Mouse (Mus musculus) liver, embryonic 16.5 days (tissue): ENCODE data around the gene Gm20708. TPM values are rescaled to one million over a fixed set of nuclear protein-coding genes. Genes with fewer than 3 reads are reported as not detected.

ENCODE experiments used
- ATAC-seq: fragments of 200-750 bp; cut with Nextera tagmentation; 2 replicates; pipeline ENCODE4 v1.8.0; 2017; ENCODE audit warnings: low read depth, mild to moderate bottlenecking, moderate number of reproducible peaks, moderate library complexity
- H3K27ac ChIP-seq: fragments of 300-500 bp; sonication (generic); 2 replicates; pipeline ENCODE4 v1.5.1; 2014; ENCODE audit warnings: mild to moderate bottlenecking, low read length
- H3K27me3 ChIP-seq: fragments of 300-500 bp; sonication (generic); 2 replicates; pipeline ENCODE4 v1.6.1; 2014; ENCODE audit warnings: low read depth, low read length, mixed read lengths; ENCODE audit not compliant: control insufficient read depth, insufficient read depth
- H3K36me3 ChIP-seq: fragments of 300-500 bp; sonication (generic); 2 replicates; pipeline ENCODE4 v1.6.1; 2014; ENCODE audit warnings: mild to moderate bottlenecking; ENCODE audit not compliant: control insufficient read depth, insufficient read depth
- H3K4me1 ChIP-seq: fragments of 300-500 bp; sonication (generic); 2 replicates; pipeline ENCODE4 v1.6.1; 2014; ENCODE audit warnings: low read depth, low read length, mixed read lengths; ENCODE audit not compliant: control insufficient read depth
- H3K4me2 ChIP-seq: fragments of 300-500 bp; sonication (generic); 2 replicates; pipeline ENCODE4 v1.6.1; 2014; ENCODE audit warnings: low read depth, low read length, mixed read lengths
- H3K4me3 ChIP-seq: fragments of 300-500 bp; sonication (generic); 2 replicates; pipeline ENCODE4 v1.5.1; 2014; ENCODE audit warnings: low read depth, mild to moderate bottlenecking, low read length
- H3K9ac ChIP-seq: fragments of 300-500 bp; sonication (generic); 2 replicates; pipeline ENCODE4 v1.6.1; 2014; ENCODE audit warnings: low read depth, low read length
- H3K9me3 ChIP-seq: fragments of 300-500 bp; sonication (generic); replicated peaks from 2 replicates; pipeline ENCODE4 v1.6.1; 2016; ENCODE audit warnings: low read length; ENCODE audit not compliant: control insufficient read depth
- WGBS: fragments of 180-500 bp; shearing (Covaris S2); extraction: QIAGEN DNeasy Blood & Tissue Kit; methylation state at CpG from one replicate; pipeline ENCODE4 v1.1.7; 2014; ENCODE audit not compliant: insufficient replicate concordance; 5-methylcytosine and 5-hydroxymethylcytosine counted together
- polyA plus RNA-seq: library from polyadenylated mRNA; unstranded; fragments of >200 nt; fragmentation: Nextera tagmentation; extraction: Ambion mirVana; gene quantifications from 2 replicates; pipeline ENCODE4 v1.2.1, GENCODE M21; 2015

Gm20708 gene
- polyA plus RNA-seq, 1 experiment from 2014 or later, result 0.38 TPM

DNA sequence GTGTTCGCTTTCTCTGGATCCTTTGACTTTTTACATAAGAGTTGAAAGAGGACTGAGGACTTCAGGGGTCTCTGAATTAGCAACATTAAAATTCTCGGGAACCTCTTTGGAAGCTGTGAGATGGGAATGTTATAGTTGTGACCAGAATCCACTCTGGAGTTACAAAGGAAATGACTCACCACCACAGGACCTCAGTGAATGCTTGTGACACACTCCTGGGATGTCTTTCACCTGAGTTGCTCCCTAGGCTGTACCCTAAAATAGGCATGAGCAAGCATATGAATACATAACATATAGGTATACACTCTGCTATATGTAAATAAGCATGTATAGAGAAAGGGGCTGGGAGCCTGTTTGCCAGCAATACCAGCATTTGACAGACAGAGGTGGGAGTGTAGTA is 34.0 kb downstream of the Gm20708 start:
- Histone ChIP-seq H3K27ac (peak overlapping the region; percentile 27; the same call in 1 of the 2 replicates), H3K36me3 (no peaks in the 10 kb centered on the region), H3K4me3 (no peak overlapping the region), H3K9me3 (no peaks in the 10 kb centered on the region), H3K27me3 (no peaks in the 10 kb centered on the region), H3K4me2 (no peak overlapping the region), H3K4me1 (peaks cover 58% of the 10 kb centered on the region), H3K9ac (no peak overlapping the region)
- WGBS, result 78% methylated on average over 2 of the region's 2 CpGs
- ATAC-seq, result no peak

DNA sequence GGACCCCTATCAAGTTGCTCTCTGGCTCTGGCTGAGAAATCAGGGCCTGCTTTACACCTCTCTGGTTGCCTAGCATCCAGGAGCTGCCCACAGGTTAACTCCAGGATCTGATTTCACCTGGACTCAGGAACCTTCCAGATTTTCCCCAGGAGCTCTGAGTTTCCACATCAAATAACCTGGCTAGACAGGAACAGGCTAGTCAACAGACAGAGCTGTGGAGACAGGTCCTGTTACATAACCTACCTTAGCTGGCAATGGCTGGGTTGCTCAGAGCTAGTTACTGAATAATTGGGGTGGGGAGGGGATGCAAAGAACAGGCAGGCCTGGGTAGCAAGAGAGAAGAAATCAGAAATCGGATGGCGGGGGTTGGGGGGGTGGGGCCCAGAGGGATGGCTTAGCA is 35.5 kb downstream of the Gm20708 start:
- H3K9ac ChIP-seq, result no peak overlapping the region
- peaks cover 45% of the 10 kb centered on the region for H3K4me1 ChIP-seq
- no peaks in the 10 kb centered on the region for H3K36me3 ChIP-seq
- H3K9me3 ChIP-seq, result no peaks in the 10 kb centered on the region
- no peak overlapping the region for H3K4me2 ChIP-seq
- peak; percentile 33 for ATAC-seq
- WGBS, result 66% methylated on average over 2 of the region's 2 CpGs
- H3K27me3 ChIP-seq, result no peaks in the 10 kb centered on the region
- H3K27ac ChIP-seq, result peak overlapping the region; percentile 76
- no peak overlapping the region for H3K4me3 ChIP-seq

DNA sequence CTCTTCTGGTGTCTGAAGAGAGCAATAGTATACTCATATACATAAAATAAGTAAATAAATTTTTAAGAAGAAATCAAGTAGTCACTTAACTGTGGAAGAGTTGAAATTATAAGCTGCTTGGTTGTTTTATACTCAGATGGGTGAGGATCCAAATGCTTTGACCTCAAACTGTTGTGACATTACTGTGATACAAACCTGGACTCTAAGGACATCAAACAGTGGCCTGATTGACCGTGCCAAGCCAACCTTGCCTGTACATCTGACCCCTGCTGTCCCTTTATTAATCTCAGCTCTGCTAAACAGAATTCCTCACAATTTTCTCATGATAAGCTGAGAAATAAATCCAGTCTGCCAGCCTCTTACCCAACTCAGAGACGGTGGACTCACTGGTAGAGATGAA is 36.2 kb downstream of the Gm20708 start:
- H3K9ac ChIP-seq, result no peak overlapping the region
- no peaks in the 10 kb centered on the region for H3K27me3 ChIP-seq
- peak overlapping the region; percentile 51; the same call in 1 of the 2 replicates for H3K27ac ChIP-seq
- no peak for ATAC-seq
- H3K36me3 ChIP-seq, result no peaks in the 10 kb centered on the region
- WGBS, result 61% methylated on average over 2 of the region's 2 CpGs
- no peaks in the 10 kb centered on the region for H3K9me3 ChIP-seq
- no peak overlapping the region for H3K4me2 ChIP-seq
- peaks cover 43% of the 10 kb centered on the region for H3K4me1 ChIP-seq
- no peak overlapping the region for H3K4me3 ChIP-seq

DNA sequence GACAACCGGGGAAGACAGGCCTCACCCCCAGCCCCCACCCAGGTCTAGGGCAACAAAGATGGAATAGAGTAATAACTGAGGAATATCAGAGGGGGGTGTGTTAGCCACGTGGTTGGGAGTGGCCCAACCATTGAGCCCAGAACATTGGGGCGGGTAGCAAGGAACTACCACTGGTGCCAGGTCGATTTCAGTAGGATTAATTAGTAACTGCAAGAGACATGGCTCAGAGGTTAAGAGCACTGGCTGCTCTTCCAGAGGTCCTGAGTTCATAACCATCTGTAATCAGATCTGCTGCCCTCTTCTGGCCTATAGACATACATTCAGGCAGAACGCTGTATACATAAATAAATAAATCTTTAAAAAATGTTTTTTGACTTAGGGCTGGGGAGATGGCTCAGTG is 37.2 kb downstream of the Gm20708 start:
- Histone ChIP-seq H3K9ac (no peak overlapping the region), H3K36me3 (peaks cover 7% of the 10 kb centered on the region), H3K27me3 (no peaks in the 10 kb centered on the region), H3K27ac (peak overlapping the region; percentile 95), H3K4me3 (no peak overlapping the region), H3K9me3 (no peaks in the 10 kb centered on the region), H3K4me2 (no peak overlapping the region), H3K4me1 (peaks cover 40% of the 10 kb centered on the region)
- peak; percentile 37 for ATAC-seq
- 35% methylated on average over 5 of the region's 5 CpGs for WGBS

DNA sequence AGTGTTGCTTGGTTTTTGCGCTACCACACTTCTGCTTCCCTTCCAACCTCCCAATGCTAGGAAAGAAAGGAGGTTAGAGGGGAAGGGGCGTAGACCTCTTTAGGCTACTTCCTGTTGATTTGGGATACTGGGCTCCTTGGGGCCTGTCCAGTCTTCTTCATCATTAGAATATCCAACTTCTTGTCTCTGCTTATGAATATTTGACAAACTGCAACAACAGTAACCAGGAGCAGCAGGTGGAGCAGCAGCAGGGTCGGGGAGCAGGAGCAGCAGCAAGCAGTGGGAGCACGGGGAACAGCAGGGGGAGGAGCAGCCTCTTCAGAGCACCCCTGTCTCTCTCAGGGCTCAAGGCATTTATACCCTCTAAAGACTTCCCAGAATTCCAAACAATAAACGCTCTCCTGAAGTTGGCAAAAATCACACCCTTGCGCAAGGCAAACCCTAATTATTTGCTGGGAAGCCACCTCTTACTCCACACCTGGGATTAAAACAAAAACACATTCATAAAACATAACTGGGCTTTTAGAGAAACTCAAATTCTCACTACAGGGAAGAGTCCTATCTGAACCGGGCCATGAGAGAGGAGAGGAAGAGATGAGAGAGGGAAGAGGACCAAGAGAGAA is 38.2 kb downstream of the Gm20708 start:
- H3K27ac ChIP-seq, result peak overlapping the region; percentile 95
- peak overlapping the region; percentile 91 for H3K9ac ChIP-seq
- no peak for ATAC-seq
- H3K36me3 ChIP-seq, result peaks cover 15% of the 10 kb centered on the region
- H3K4me1 ChIP-seq, result peaks cover 41% of the 10 kb centered on the region
- no peaks in the 10 kb centered on the region for H3K9me3 ChIP-seq
- H3K4me2 ChIP-seq, result peak overlapping the region; percentile 98
- H3K27me3 ChIP-seq, result no peaks in the 10 kb centered on the region
- peak overlapping the region; percentile 87 for H3K4me3 ChIP-seq
- 64% methylated on average over 7 of the region's 7 CpGs for WGBS

DNA sequence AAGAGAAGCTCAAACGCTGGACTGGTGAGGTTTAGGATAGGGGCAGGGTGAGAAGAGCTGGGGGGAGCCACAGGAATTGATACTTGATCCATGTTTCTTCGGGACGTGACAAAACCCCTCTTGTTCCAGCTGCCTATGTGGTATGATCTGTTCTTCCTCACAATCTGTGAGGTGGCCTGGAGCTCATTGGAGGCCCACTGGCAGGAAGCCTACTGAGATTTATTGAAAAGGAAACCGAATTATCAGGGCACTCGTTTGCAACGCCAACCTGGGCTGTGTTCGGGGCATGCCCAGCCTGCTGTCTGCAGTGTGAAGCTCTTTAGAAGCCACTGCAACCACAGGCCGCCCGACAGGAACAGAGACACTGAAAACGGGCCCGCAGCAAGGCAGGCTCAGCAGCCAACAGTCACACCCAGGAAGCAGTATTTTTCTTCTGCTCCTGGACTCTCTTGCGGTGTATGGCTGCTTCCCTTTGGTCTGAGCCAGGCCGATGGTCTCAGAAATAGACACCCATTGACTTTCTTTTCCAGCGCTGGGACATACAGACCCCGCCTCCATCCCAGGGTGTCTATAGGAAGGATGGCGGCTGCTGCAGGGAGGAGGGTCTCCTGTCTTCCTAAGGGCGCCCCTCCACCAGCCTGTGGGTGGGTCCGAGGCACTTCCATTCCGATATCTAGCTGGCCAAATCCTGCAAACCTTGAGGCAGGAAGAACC is 39.0 kb downstream of the Gm20708 start:
- Histone ChIP-seq H3K9me3 (no peaks in the 10 kb centered on the region), H3K4me3 (peak overlapping the region; percentile 87), H3K4me2 (peak overlapping the region; percentile 98), H3K27me3 (no peaks in the 10 kb centered on the region), H3K9ac (peak overlapping the region; percentile 91), H3K36me3 (peaks cover 22% of the 10 kb centered on the region), H3K27ac (peak overlapping the region; percentile 95), H3K4me1 (peaks cover 41% of the 10 kb centered on the region)
- ATAC-seq, result peak; percentile 22
- WGBS, result 7% methylated on average over 19 of the region's 19 CpGs

DNA sequence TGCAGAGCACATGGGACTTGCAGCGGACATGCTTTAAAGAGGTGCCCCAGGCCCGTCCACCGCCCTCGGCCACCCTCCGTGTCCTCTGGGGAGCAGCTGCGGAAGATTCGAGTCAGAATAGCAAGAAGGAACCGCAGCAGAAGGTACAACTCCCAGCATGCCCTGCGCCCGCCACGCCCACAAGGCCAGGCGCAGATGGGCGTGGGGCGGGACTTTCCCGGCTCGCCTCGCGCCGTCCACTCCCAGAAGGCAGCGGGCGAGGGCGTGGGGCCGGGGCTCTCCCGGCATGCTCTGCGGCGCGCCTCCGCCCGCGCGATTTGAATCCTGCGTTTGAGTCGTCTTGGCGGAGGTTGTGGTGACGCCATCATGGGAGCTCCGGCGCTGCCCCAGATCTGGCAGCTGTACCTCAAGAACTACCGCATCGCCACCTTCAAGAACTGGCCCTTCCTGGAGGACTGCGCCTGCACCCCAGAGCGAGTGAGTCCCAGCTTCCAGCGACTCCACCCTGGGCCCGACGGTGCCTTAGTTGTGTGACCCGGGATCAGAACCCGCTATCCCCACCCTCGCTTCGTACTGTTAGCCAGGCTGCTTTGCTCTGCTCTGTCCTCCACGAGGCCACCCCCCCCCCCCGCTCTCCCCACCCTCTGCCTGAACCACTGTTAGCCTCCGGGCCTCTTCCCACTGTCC is 39.7 kb downstream of the Gm20708 start, which contains the start of gene Birc5:
Gene Birc5 (plus strand): TSS at position 267 of the 687 bp plus-strand sequence.
- no peaks in the 10 kb centered on the region for H3K9me3 ChIP-seq
- H3K27ac ChIP-seq, result peak within 1 kb of the TSS; percentile 95
- H3K36me3 ChIP-seq, result peaks cover 29% of the 10 kb centered on the region
- peak within 1 kb of the TSS; percentile 91 for H3K9ac ChIP-seq
- H3K4me2 ChIP-seq, result peak within 1 kb of the TSS; percentile 98
- H3K27me3 ChIP-seq, result no peaks in the 10 kb centered on the region
- H3K4me1 ChIP-seq, result peaks cover 41% of the 10 kb centered on the region
- peak within 1 kb of the TSS; percentile 87 for H3K4me3 ChIP-seq
- under 1% methylated on average over 51 of the region's 51 CpGs for WGBS
- peak; percentile 87 for ATAC-seq

DNA sequence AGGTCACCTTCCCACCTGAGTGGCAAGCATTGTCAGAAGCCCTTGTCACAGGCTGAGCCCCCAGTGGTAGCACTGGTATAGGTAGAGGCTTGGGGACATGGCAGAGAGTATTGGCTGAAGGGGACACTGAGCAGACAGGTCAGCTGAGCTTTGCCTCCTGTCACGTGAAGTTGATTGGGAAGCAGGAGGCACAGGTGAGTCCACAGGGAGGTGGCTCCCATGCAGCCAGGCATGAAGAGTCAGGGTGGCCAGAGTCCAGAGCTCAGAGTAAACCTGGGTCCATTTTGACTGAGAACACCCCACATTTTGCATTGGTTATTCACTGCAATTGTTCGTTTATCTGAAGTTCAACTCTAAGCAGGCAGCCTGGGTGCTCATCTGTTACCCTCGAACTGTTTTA is 43.4 kb downstream of the Gm20708 start:
- Histone ChIP-seq H3K27ac (no peak overlapping the region), H3K9ac (no peak overlapping the region), H3K4me1 (peaks cover 23% of the 10 kb centered on the region), H3K9me3 (no peaks in the 10 kb centered on the region; the same call in 1 of the 2 replicates), H3K4me3 (no peak overlapping the region), H3K27me3 (no peaks in the 10 kb centered on the region), H3K36me3 (peaks cover 64% of the 10 kb centered on the region), H3K4me2 (no peak overlapping the region)
- WGBS, result 81% methylated on average over 3 of the region's 3 CpGs
- no peak for ATAC-seq

DNA sequence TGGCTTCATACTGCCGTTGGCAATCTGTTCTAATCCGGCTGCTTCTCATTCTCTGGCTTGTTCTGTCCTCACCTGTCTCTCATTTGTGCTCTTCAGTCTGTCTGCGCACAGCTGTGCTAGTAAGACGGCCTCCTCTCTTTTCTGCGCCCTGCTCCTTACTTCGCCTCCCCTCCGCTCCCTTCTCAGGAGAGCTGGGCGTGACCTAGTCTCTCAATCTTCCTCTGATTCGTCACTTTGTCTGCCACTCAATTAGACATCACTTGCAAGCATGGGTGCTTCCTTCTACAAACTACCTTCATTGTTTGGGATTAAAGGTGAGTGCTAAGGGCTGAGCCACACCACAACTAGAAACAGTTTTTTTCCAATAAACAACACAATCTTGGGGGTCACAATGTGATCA is 44.8 kb downstream of the Gm20708 start:
- Histone ChIP-seq H3K36me3 (peaks cover 68% of the 10 kb centered on the region), H3K9ac (no peak overlapping the region), H3K27me3 (peaks cover 2% of the 10 kb centered on the region), H3K4me1 (peaks cover 14% of the 10 kb centered on the region), H3K9me3 (no peaks in the 10 kb centered on the region; the same call in 1 of the 2 replicates), H3K27ac (no peak overlapping the region), H3K4me2 (no peak overlapping the region), H3K4me3 (no peak overlapping the region)
- no peak for ATAC-seq
- 89% methylated on average over 9 of the region's 9 CpGs for WGBS
